Mouse (Mus musculus) ES-Bruce4 (cell line): ENCODE measurements at regions not wholly inside any gene's neighbourhood (a gene's known extent, or its start where the extent isn't known, plus 50 kb on each side); places are given as distances from the start of the nearest gene placed in this dataset.
A peak's percentile ranks its signal among the peaks of the same experiment; 100 is the strongest.

Experiments used
- CTCF ChIP-seq: IDR thresholded peaks from one replicate; pipeline ENCODE4 v1.8.1; 2011; ENCODE audit warnings: low read depth, low read length
- EP300 ChIP-seq: IDR thresholded peaks from 2 replicates; pipeline ENCODE4 v1.6.1; 2011; ENCODE audit warnings: low read depth, low read length; ENCODE audit not compliant: insufficient read depth
- POLR2A ChIP-seq: IDR thresholded peaks from one replicate; pipeline ENCODE4 v1.8.1; 2011; ENCODE audit warnings: low read length; ENCODE audit not compliant: insufficient read depth

DNA sequence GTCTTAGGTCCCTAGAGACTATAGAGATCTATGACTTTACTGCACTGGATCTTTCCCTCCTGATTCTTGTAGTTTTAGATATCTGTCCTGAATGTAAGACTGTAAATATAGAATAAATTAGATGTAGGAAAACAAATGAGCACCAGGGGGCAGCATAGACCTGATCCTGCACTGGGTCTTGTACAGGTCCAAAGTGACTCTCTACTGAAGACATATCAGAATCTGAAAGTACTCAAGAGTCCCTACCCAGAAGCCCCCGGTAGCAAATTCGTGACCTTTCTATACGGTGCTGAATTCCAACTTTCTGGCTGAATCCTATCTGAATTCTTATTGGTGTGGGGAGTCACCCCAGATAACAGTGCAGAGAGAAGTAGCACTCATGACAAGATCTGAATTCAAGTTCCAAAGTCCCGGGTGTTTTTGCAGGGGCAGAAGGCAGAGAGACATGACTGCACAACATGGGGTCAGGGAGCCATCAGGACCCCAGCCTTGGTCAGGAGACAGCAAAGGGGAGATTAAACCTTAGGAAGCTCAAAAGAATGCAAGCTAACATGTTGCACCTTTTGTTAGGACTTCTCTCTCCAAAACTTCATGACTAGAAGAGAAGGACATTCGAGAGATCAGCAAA, 142.0 kb upstream of the Car8 start:
- TF ChIP-seq POLR2A (no peak), CTCF (peak; percentile 1), EP300 (no peak)
